Mouse (Mus musculus): ENCODE data around the gene Ciapin1. TPM values are rescaled to one million over a fixed set of nuclear protein-coding genes. Genes with fewer than 3 reads are reported as not detected.

The Ciapin1 gene
- polyA plus RNA-seq (2012; rRNA removed), result 27.1 and 32.8 TPM in 2 replicates

GRCm38 (mm10) chr8:94837662-94838574 lies at the start of gene Ciapin1, which contains the start of gene Coq9:
TSS of gene Ciapin1 (minus strand) at chr8:94838358.
TSS of gene Coq9 (plus strand) at chr8:94838321.
- peak; percentile 90 to 96 for DNase-seq (ENCODE audit: low read depth in 1 of 2, low spot score in 2 of 2)
- TF ChIP-seq CTCF (IDR thresholded peaks at IDR 0.05; ENCODE audit: extremely low read depth, insufficient read depth, insufficient read length, insufficient replicate concordance), result no peak
- TF ChIP-seq POLR2A (IDR thresholded peaks at IDR 0.05; ENCODE audit: low read depth, low read length), result peak; percentile 84
- Histone ChIP-seq H3K27ac (ENCODE audit: insufficient read depth, low read length) (peak within 1 kb of the TSS; percentile 91), H3K4me1 (ENCODE audit: control insufficient read depth, insufficient read depth, insufficient read length) (peaks cover 4% of the 10 kb centered on the region; the same call in 1 of the 2 replicates), H3K4me3 (ENCODE audit: extremely low read depth, insufficient read depth, insufficient read length) (peak within 1 kb of the TSS; percentile 88), H3K27me3 (ENCODE audit: control insufficient read depth, insufficient read depth, low read length) (no peaks in the 10 kb centered on the region), H3K36me3 (ENCODE audit: control insufficient read depth, insufficient read depth, low read length) (peaks cover 1% of the 10 kb centered on the region; the same call in 1 of the 2 replicates)
- WGBS, result under 1% methylated on average over 82 of the region's 82 CpGs

GRCm38 (mm10) chr8:94880742-94881141 lies 42.6 kb upstream of the Ciapin1 start:
- DNase-seq (ENCODE audit: low read depth in 1 of 2, low spot score in 2 of 2), result no peak
- WGBS, result 81% methylated on average over 4 of the region's 4 CpGs
- no peak for TF ChIP-seq CTCF (IDR thresholded peaks at IDR 0.05; ENCODE audit: extremely low read depth, insufficient read depth, insufficient read length, insufficient replicate concordance)
- no peak for TF ChIP-seq POLR2A (IDR thresholded peaks at IDR 0.05; ENCODE audit: low read depth, low read length)
- Histone ChIP-seq H3K27me3 (ENCODE audit: control insufficient read depth, insufficient read depth, low read length) (no peaks in the 10 kb centered on the region), H3K27ac (ENCODE audit: insufficient read depth, low read length) (no peak overlapping the region), H3K36me3 (ENCODE audit: control insufficient read depth, insufficient read depth, low read length) (no peaks in the 10 kb centered on the region), H3K4me3 (ENCODE audit: extremely low read depth, insufficient read depth, insufficient read length) (no peak overlapping the region), H3K4me1 (ENCODE audit: control insufficient read depth, insufficient read depth, insufficient read length) (peaks cover 9% of the 10 kb centered on the region)

GRCm38 (mm10) chr8:94876820-94877219 lies 38.7 kb upstream of the Ciapin1 start:
- Histone ChIP-seq H3K27me3 (ENCODE audit: control insufficient read depth, insufficient read depth, low read length) (peaks cover 4% of the 10 kb centered on the region), H3K4me3 (ENCODE audit: extremely low read depth, insufficient read depth, insufficient read length) (no peak overlapping the region), H3K4me1 (ENCODE audit: control insufficient read depth, insufficient read depth, insufficient read length) (peaks cover 19% of the 10 kb centered on the region), H3K36me3 (ENCODE audit: control insufficient read depth, insufficient read depth, low read length) (no peaks in the 10 kb centered on the region), H3K27ac (ENCODE audit: insufficient read depth, low read length) (no peak overlapping the region)
- no peak for DNase-seq (ENCODE audit: low read depth in 1 of 2, low spot score in 2 of 2)
- TF ChIP-seq CTCF (IDR thresholded peaks at IDR 0.05; ENCODE audit: extremely low read depth, insufficient read depth, insufficient read length, insufficient replicate concordance) (no peak), POLR2A (IDR thresholded peaks at IDR 0.05; ENCODE audit: low read depth, low read length) (no peak)
- 49% methylated on average over 3 of the region's 3 CpGs for WGBS

DNA sequence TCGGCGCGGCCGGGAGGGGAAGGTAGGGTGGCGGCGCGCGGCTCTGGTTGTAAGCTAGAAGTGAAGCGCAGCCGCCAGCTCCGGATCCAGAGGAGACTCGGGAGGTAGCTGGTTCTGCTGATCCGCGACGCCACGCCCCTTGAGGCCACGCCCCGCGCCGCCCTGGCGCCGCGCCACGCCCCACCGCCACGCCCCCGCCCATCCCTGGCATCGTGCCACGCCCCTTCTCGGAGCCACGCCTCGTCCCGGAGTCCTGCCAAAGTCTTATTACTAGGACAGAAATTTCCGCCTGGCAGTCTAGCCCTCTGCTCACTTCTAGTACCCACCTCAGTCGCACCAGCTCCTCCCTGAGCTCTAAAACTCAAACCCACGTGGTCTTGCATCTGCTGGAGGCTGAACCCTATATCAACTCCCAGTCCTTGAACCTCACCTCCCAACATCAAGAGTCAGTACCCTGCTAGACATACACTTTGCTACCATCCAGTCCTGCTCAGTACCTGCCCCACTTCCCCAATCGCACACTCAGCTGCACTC lies 38.1 kb upstream of the Ciapin1 start, which contains the start of gene Dok4:
Gene Dok4, minus strand, starts transcription at position 134 of the 534 bp plus-strand sequence.
- H3K4me1 ChIP-seq (ENCODE audit: control insufficient read depth, insufficient read depth, insufficient read length), result peaks cover 22% of the 10 kb centered on the region
- 1% methylated on average over 34 of the region's 37 CpGs for WGBS
- DNase-seq (ENCODE audit: low read depth in 1 of 2, low spot score in 2 of 2), result peak; percentile 41 to 85
- no peak for TF ChIP-seq CTCF (IDR thresholded peaks at IDR 0.05; ENCODE audit: extremely low read depth, insufficient read depth, insufficient read length, insufficient replicate concordance)
- no peak; the same call in 1 of the 2 replicates for TF ChIP-seq POLR2A (IDR thresholded peaks at IDR 0.05; ENCODE audit: low read depth, low read length)
- H3K36me3 ChIP-seq (ENCODE audit: control insufficient read depth, insufficient read depth, low read length), result no peaks in the 10 kb centered on the region
- peak within 1 kb of the TSS; percentile 57 for H3K4me3 ChIP-seq (ENCODE audit: extremely low read depth, insufficient read depth, insufficient read length)
- peaks cover 4% of the 10 kb centered on the region for H3K27me3 ChIP-seq (ENCODE audit: control insufficient read depth, insufficient read depth, low read length)
- H3K27ac ChIP-seq (ENCODE audit: insufficient read depth, low read length), result peak within 1 kb of the TSS; percentile 10; the same call in 1 of the 2 replicates

DNA sequence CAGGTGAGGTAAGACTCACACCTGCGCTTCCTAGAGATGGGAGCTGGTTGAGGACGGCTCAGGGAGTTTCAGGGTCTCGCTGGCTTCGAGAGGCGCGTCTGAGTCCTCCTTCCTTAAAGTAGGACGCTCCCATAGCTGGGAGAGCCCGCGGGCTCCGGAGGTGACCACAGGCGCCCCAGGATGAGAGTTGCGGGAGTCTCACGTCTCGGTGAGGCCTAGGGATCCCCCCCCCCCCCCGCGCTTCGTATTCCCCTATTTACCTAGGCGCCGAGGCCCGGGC lies 37.7 kb upstream of the Ciapin1 start:
- Histone ChIP-seq H3K27me3 (ENCODE audit: control insufficient read depth, insufficient read depth, low read length) (peaks cover 4% of the 10 kb centered on the region), H3K4me1 (ENCODE audit: control insufficient read depth, insufficient read depth, insufficient read length) (peaks cover 24% of the 10 kb centered on the region), H3K27ac (ENCODE audit: insufficient read depth, low read length) (no peak overlapping the region), H3K4me3 (ENCODE audit: extremely low read depth, insufficient read depth, insufficient read length) (peak overlapping the region; percentile 57), H3K36me3 (ENCODE audit: control insufficient read depth, insufficient read depth, low read length) (no peaks in the 10 kb centered on the region)
- under 1% methylated on average over 19 of the region's 20 CpGs for WGBS
- TF ChIP-seq POLR2A (IDR thresholded peaks at IDR 0.05; ENCODE audit: low read depth, low read length) (no peak), CTCF (IDR thresholded peaks at IDR 0.05; ENCODE audit: extremely low read depth, insufficient read depth, insufficient read length, insufficient replicate concordance) (no peak)
- no peak for DNase-seq (ENCODE audit: low read depth in 1 of 2, low spot score in 2 of 2)

GRCm38 (mm10) chr8:94875096-94875870 lies 37.1 kb upstream of the Ciapin1 start:
- H3K27ac ChIP-seq (ENCODE audit: insufficient read depth, low read length), result no peak overlapping the region
- 37% methylated on average over 17 of the region's 17 CpGs for WGBS
- DNase-seq (ENCODE audit: low read depth in 1 of 2, low spot score in 2 of 2), result no peak

More at GRCm38 (mm10) chr8:94875096-94875870, 37.1 kb upstream of the Ciapin1 start:
- Histone ChIP-seq H3K27me3 (ENCODE audit: control insufficient read depth, insufficient read depth, low read length) (peaks cover 7% of the 10 kb centered on the region), H3K4me1 (ENCODE audit: control insufficient read depth, insufficient read depth, insufficient read length) (peaks cover 29% of the 10 kb centered on the region), H3K36me3 (ENCODE audit: control insufficient read depth, insufficient read depth, low read length) (no peaks in the 10 kb centered on the region), H3K4me3 (ENCODE audit: extremely low read depth, insufficient read depth, insufficient read length) (peak overlapping the region; percentile 57; the same call in 1 of the 2 replicates)
- TF ChIP-seq POLR2A (IDR thresholded peaks at IDR 0.05; ENCODE audit: low read depth, low read length) (no peak), CTCF (IDR thresholded peaks at IDR 0.05; ENCODE audit: extremely low read depth, insufficient read depth, insufficient read length, insufficient replicate concordance) (no peak)
